28 mouse cellular contexts compared by ENCODE assay signal in genomic region chr5:110523296-110523695, GRCm38 (mm10). TPM values are rescaled to one million over a fixed set of nuclear protein-coding genes. Genes with fewer than 3 reads are reported as not detected.
DNase-seq lines count a peak whose midpoint lies in the region; ATAC-seq lines count a peak whose summit lies in the region.
"Had no signal": no experiment of that assay in that cellular context is flagged by ENCODE, and none has a peak within 500 bp of the region (broad histone marks: within the 10 kb centered on the region; RNA-seq: fewer than 3 reads in every experiment).

No protein-coding gene starts in this region.

- H3K4me1 ChIP-seq in forebrain, embryonic 16.5 days (replicated peaks; ENCODE audit: control insufficient read depth, insufficient read depth, low read length): no peaks in the 10 kb centered on the region
- H3K4me1 ChIP-seq in forebrain, embryonic 15.5 days: no peaks in the 10 kb centered on the region
- H3K4me1 ChIP-seq: embryonic facial prominence, embryonic 12.5 days; embryonic facial prominence, embryonic 15.5 days had no signal

- H3K4me3 ChIP-seq in forebrain, embryonic 16.5 days (replicated peaks; ENCODE audit: low read length): no peak overlapping the region
- no peak overlapping the region for H3K4me3 ChIP-seq in forebrain, embryonic 15.5 days
- H3K4me3 ChIP-seq: embryonic facial prominence, embryonic 12.5 days; embryonic facial prominence, embryonic 15.5 days; gastrocnemius, adult 2 months; hindbrain, embryonic 13.5 days had no signal

- peak; percentile 45 for DNase-seq in layer of hippocampus, adult 9-11 months
- DNase-seq in layer of hippocampus, postnatal 25 days (ENCODE audit: extremely low spot score in 1 of 2, low spot score in 1 of 2): no peak
- peak; percentile 50 for DNase-seq in right cerebral cortex, postnatal 25 days
- no peak for DNase-seq in right cerebral cortex, postnatal 14 days
- peak; percentile 73 for DNase-seq in telencephalon, adult 2 months (ENCODE audit: low read depth, low spot score)
- no peak for DNase-seq in ovary, postnatal 10 days (ENCODE audit: low spot score)
- DNase-seq: adrenal gland, postnatal 10 days; adrenal gland, postnatal 36 days; cerebellum, adult 11 months; cerebellum, adult 2 months; cerebellum, adult 9-11 months; cerebellum, postnatal 25 days; gastrocnemius, adult 2 months; gastrocnemius, postnatal 14 days; heart, adult 11 months had no signal

- H3K27me3 ChIP-seq in forebrain, embryonic 16.5 days (replicated peaks; ENCODE audit: control insufficient read depth, insufficient read depth, low read length): no peaks in the 10 kb centered on the region
- no peaks in the 10 kb centered on the region for H3K27me3 ChIP-seq in forebrain, embryonic 15.5 days
- H3K27me3 ChIP-seq: embryonic facial prominence, embryonic 12.5 days; embryonic facial prominence, embryonic 15.5 days; hindbrain, embryonic 13.5 days had no signal

- H3K27ac ChIP-seq in forebrain, embryonic 16.5 days (ENCODE audit: low read length): no peak overlapping the region
- H3K27ac ChIP-seq in forebrain, embryonic 15.5 days (replicated peaks): no peak overlapping the region
- H3K27ac ChIP-seq: embryonic facial prominence, embryonic 12.5 days; embryonic facial prominence, embryonic 15.5 days; gastrocnemius, adult 2 months; hindbrain, embryonic 13.5 days had no signal

- 65% methylated on average over 4 of the region's 4 CpGs for WGBS in forebrain, embryonic 16.5 days
- 63% methylated on average over 4 of the region's 4 CpGs for WGBS in forebrain, embryonic 15.5 days

- H3K4me2 ChIP-seq in forebrain, embryonic 16.5 days (ENCODE audit: low read length): no peak overlapping the region
- H3K4me2 ChIP-seq in forebrain, embryonic 15.5 days (replicated peaks): no peak overlapping the region
- H3K4me2 ChIP-seq: embryonic facial prominence, embryonic 12.5 days; embryonic facial prominence, embryonic 15.5 days; heart, embryonic 11.5 days; hindbrain, embryonic 13.5 days had no signal

- H3K9me3 ChIP-seq in forebrain, embryonic 16.5 days (ENCODE audit: control insufficient read depth, low read length): no peaks in the 10 kb centered on the region
- no peaks in the 10 kb centered on the region for H3K9me3 ChIP-seq in forebrain, embryonic 15.5 days
- H3K9me3 ChIP-seq: embryonic facial prominence, embryonic 12.5 days; embryonic facial prominence, embryonic 15.5 days; hindbrain, embryonic 13.5 days had no signal

- H3K9ac ChIP-seq in forebrain, embryonic 16.5 days (replicated peaks; ENCODE audit: low read depth, low read length): no peak overlapping the region
- H3K9ac ChIP-seq in forebrain, embryonic 15.5 days (replicated peaks): no peak overlapping the region
- H3K9ac ChIP-seq: embryonic facial prominence, embryonic 12.5 days; embryonic facial prominence, embryonic 15.5 days; hindbrain, embryonic 13.5 days had no signal

- no peaks in the 10 kb centered on the region for H3K36me3 ChIP-seq in forebrain, embryonic 16.5 days (ENCODE audit: control insufficient read depth, insufficient read depth)
- H3K36me3 ChIP-seq in forebrain, embryonic 15.5 days: no peaks in the 10 kb centered on the region
- H3K36me3 ChIP-seq: embryonic facial prominence, embryonic 12.5 days; embryonic facial prominence, embryonic 15.5 days; hindbrain, embryonic 13.5 days had no signal

- ATAC-seq in forebrain, embryonic 16.5 days: 0 out of 2 replicates have a peak, but pooled peaks have one; percentile 33
- no peak for ATAC-seq in forebrain, embryonic 15.5 days (replicated peaks)
- ATAC-seq: hindbrain, embryonic 16.5 days; Patski had no signal

RNA-seq across cellular contexts. Expression of gene Galnt9, which starts 20.9 kb away (rescaled TPM):
- 13.9 and 15.5 TPM in 2 replicates for polyA plus RNA-seq in forebrain, embryonic 16.5 days (2015; fragmentation: Nextera tagmentation; extraction: Ambion mirVana)
- 12.8 and 14.2 TPM in 2 replicates for polyA plus RNA-seq in forebrain, embryonic 15.5 days (2015; fragmentation: Nextera tagmentation; extraction: Ambion mirVana)
- total RNA-seq in layer of hippocampus, postnatal 25 days (2021): 100 to 1,000 TPM; 111 to 124 TPM
- total RNA-seq: common myeloid progenitor, adult 5-6 weeks; gastrocnemius, adult 2 months; gastrocnemius, postnatal 14 days; heart, adult 8-10 months; heart, postnatal 25 days; hematopoietic stem cell, adult 5-6 weeks had no signal
- polyA plus RNA-seq: heart, embryonic 11.5 days; heart, postnatal 0 days; Patski had no signal

Comparison
In these comparisons a context has a peak if more than half of its experiments do, and no peak if none do; other contexts are left out.
1. DNase-seq: peak in layer of hippocampus, adult 9-11 months (single experiment), right cerebral cortex, postnatal 25 days (single experiment) and telencephalon, adult 2 months (single experiment); none in layer of hippocampus, postnatal 25 days (0 of 2), right cerebral cortex, postnatal 14 days (single experiment) and ovary, postnatal 10 days (single experiment).